Mouse (Mus musculus): ENCODE data around the gene 4933406M09Rik.

DNA sequence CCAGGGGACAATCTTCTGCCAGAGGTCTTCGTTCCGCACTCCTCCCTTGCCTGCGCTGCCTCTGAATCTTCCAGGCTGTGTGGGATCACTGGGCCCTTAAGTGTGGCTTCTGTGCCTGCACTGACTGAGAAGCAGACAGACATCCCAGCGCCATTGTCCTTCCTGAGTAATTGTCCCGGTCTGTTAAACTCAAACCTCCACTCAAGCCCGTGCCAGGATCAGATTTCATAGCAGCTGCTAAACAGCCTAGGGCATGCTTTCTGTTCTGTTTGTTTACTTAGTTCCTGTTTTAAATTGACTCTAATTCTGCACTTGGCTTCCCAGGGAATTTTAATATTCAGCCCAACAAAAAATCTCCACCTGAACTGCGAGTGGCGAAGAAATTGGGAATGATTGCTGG, 22.3 kb downstream of the 4933406M09Rik start:
- no peak for TF ChIP-seq POLR2A (IDR thresholded peaks at IDR 0.05; ENCODE audit: borderline replicate concordance, extremely low read depth, insufficient read depth, insufficient read length, poor library complexity, severe bottlenecking)
- no peak for TF ChIP-seq CTCF (IDR thresholded peaks at IDR 0.05; ENCODE audit: borderline replicate concordance, extremely low read depth, insufficient read depth, insufficient read length)
